Mouse (Mus musculus) heart, postnatal 0 days (tissue): ENCODE measurements around the gene Cryaa.

Experiments used
- CTCF ChIP-seq: IDR thresholded peaks from 2 replicates; pipeline ENCODE4 v1.5.1; 2016; ENCODE audit warnings: antibody characterized with exemption, control low read depth, low read depth
- EP300 ChIP-seq: IDR thresholded peaks from 2 replicates; pipeline ENCODE4 v1.6.1; 2016; ENCODE audit warnings: antibody characterized with exemption, low read depth

DNA sequence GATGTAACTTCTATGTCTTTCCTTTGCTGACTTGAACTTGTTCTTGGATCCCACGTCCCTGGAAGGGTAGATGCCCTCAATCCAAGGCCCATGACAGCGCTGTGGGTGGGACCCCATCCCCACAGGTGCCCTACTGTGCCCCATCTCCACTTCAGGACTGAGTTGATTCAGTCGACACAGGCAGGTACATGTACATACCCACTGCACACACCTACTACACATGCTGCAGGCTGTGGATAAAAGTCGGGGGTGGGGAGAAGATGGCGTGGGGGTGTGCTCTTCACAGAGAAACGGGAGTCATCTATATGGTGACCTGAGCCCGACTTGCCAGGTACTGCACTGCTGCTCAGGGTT, 16.4 kb downstream of the Cryaa start:
- TF ChIP-seq CTCF (0 out of 2 replicates have a peak, but pooled peaks have one; percentile 2), EP300 (no peak)
